Comparison of ENCODE assay signal across 14 mouse cellular contexts in the genomic region with DNA sequence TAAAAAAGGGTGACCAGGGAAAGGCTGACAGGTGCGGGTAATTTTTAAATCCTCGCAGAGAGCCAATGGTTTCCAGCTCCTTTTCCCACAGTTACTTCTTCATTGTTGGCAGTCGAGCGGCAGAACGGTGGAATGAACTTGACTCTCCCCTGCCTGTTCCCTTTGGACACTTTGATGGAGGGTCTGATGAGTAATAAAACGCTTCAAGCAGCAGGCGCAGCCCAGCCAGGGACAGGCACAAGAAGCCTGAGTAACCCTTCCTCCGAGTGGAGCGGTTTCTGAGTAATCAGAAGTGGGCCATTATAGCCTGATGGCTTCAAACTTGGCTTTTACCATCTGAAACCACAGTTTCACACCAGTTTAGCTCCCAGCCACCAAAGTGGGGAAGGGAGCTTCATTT.
DNase-seq lines count a peak whose midpoint lies in the region; ATAC-seq and TF ChIP-seq lines count a peak whose summit lies in the region.
"Had no signal": no experiment of that assay in that cellular context is flagged by ENCODE, and none has a peak within 500 bp of the region (broad histone marks: within the 10 kb centered on the region; RNA-seq: fewer than 3 reads in every experiment).

No protein-coding gene starts in this region.

- no peak for ATAC-seq in forebrain, embryonic 15.5 days (replicated peaks)
- no peak for ATAC-seq in forebrain, embryonic 14.5 days
- no peak; the same call in 1 of the 2 replicates for ATAC-seq in kidney, postnatal 0 days (replicated peaks; ENCODE audit: low FRiP score, low read depth)
- ATAC-seq in intestine, embryonic 16.5 days: peak; percentile 68

- H3K27ac ChIP-seq in forebrain, embryonic 15.5 days (replicated peaks): 0 out of 2 replicates have a peak overlapping the region, but pooled peaks have one; percentile 9
- no peak overlapping the region for H3K27ac ChIP-seq in forebrain, embryonic 14.5 days (ENCODE audit: low read depth, low read length)
- no peak overlapping the region for H3K27ac ChIP-seq in kidney, postnatal 0 days
- H3K27ac ChIP-seq in intestine, embryonic 16.5 days (ENCODE audit: low read length): peak overlapping the region; percentile 50
- H3K27ac ChIP-seq: midbrain, embryonic 10.5 days had no signal

- H3K4me1 ChIP-seq in forebrain, embryonic 15.5 days: peaks cover 32% of the 10 kb centered on the region
- peaks cover 24% of the 10 kb centered on the region for H3K4me1 ChIP-seq in forebrain, embryonic 14.5 days (ENCODE audit: control insufficient read depth, insufficient read depth, low read length)
- H3K4me1 ChIP-seq in kidney, postnatal 0 days (replicated peaks; ENCODE audit: insufficient read depth, low read length): 0 out of 2 replicates have a peak, but pooled peaks cover 1% of the 10 kb centered on the region
- H3K4me1 ChIP-seq in intestine, embryonic 16.5 days (ENCODE audit: control insufficient read depth, insufficient read depth, low read length): peaks cover 23% of the 10 kb centered on the region

- 44% methylated on average over 9 of the region's 9 CpGs for WGBS in forebrain, embryonic 15.5 days
- WGBS in forebrain, embryonic 14.5 days: 52% methylated on average over 9 of the region's 9 CpGs
- 17% methylated on average over 9 of the region's 9 CpGs for WGBS in kidney, postnatal 0 days
- 36% methylated on average over 9 of the region's 9 CpGs for WGBS in intestine, embryonic 16.5 days

- no peak for TF ChIP-seq CTCF in kidney, postnatal 0 days (IDR thresholded peaks at IDR 0.05; ENCODE audit: low read depth)

- no peaks in the 10 kb centered on the region for H3K36me3 ChIP-seq in forebrain, embryonic 15.5 days
- H3K36me3 ChIP-seq in forebrain, embryonic 14.5 days (ENCODE audit: control insufficient read depth, insufficient read depth, low read length): no peaks in the 10 kb centered on the region
- H3K36me3 ChIP-seq in kidney, postnatal 0 days (ENCODE audit: insufficient read depth, low read length): no peaks in the 10 kb centered on the region
- H3K36me3 ChIP-seq in intestine, embryonic 16.5 days (ENCODE audit: control insufficient read depth, insufficient read depth, low read length): no peaks in the 10 kb centered on the region

- H3K9ac ChIP-seq in forebrain, embryonic 15.5 days (replicated peaks): no peak overlapping the region
- H3K9ac ChIP-seq in forebrain, embryonic 14.5 days (ENCODE audit: low read length): no peak overlapping the region
- no peak overlapping the region for H3K9ac ChIP-seq in kidney, postnatal 0 days (ENCODE audit: low read depth, low read length)
- no peak overlapping the region for H3K9ac ChIP-seq in intestine, embryonic 16.5 days (ENCODE audit: low read depth, low read length)

- H3K9me3 ChIP-seq in forebrain, embryonic 15.5 days: no peaks in the 10 kb centered on the region
- no peaks in the 10 kb centered on the region for H3K9me3 ChIP-seq in forebrain, embryonic 14.5 days (replicated peaks; ENCODE audit: control insufficient read depth, low read length)
- no peaks in the 10 kb centered on the region for H3K9me3 ChIP-seq in kidney, postnatal 0 days (replicated peaks; ENCODE audit: low read length)
- no peaks in the 10 kb centered on the region for H3K9me3 ChIP-seq in intestine, embryonic 16.5 days (ENCODE audit: control insufficient read depth, low read length)
- H3K9me3 ChIP-seq: midbrain, embryonic 10.5 days had no signal

- no peak overlapping the region for H3K4me2 ChIP-seq in forebrain, embryonic 15.5 days (replicated peaks)
- H3K4me2 ChIP-seq in forebrain, embryonic 14.5 days (ENCODE audit: low read length): no peak overlapping the region
- H3K4me2 ChIP-seq in kidney, postnatal 0 days (ENCODE audit: low read length): no peak overlapping the region
- peak overlapping the region; percentile 19; the same call in 1 of the 2 replicates for H3K4me2 ChIP-seq in intestine, embryonic 16.5 days (ENCODE audit: low read depth, low read length)

- H3K4me3 ChIP-seq in forebrain, embryonic 15.5 days: no peak overlapping the region
- H3K4me3 ChIP-seq in forebrain, embryonic 14.5 days (ENCODE audit: low read depth, low read length): no peak overlapping the region
- H3K4me3 ChIP-seq in kidney, postnatal 0 days (replicated peaks; ENCODE audit: low read depth, low read length): no peak overlapping the region
- H3K4me3 ChIP-seq in intestine, embryonic 16.5 days (ENCODE audit: low read length): no peak overlapping the region
- H3K4me3 ChIP-seq: midbrain, embryonic 10.5 days had no signal

- 0 out of 2 replicates have a peak, but pooled peaks cover 5% of the 10 kb centered on the region for H3K27me3 ChIP-seq in forebrain, embryonic 15.5 days
- 0 out of 2 replicates have a peak, but pooled peaks cover 8% of the 10 kb centered on the region for H3K27me3 ChIP-seq in forebrain, embryonic 14.5 days (replicated peaks; ENCODE audit: control insufficient read depth, insufficient read depth, low read length)
- no peaks in the 10 kb centered on the region for H3K27me3 ChIP-seq in kidney, postnatal 0 days (ENCODE audit: insufficient read depth, low read length)
- no peaks in the 10 kb centered on the region for H3K27me3 ChIP-seq in intestine, embryonic 16.5 days (replicated peaks; ENCODE audit: control insufficient read depth, insufficient read depth, low read length)

- no peak for DNase-seq in forebrain, embryonic 14.5 days (ENCODE audit: low spot score)
- DNase-seq in kidney, postnatal 0 days (ENCODE audit: low spot score): peak; percentile 84
- no peak for DNase-seq in kidney, postnatal 25 days
- DNase-seq in adrenal gland, adult 8-10 months: peak; percentile 42
- DNase-seq in frontal cortex, postnatal 36 days (ENCODE audit: low spot score in 2 of 2): no peak
- DNase-seq in yolk sac, embryonic 10.5 days (ENCODE audit: low spot score): no peak
- DNase-seq: B cell, adult 2 months; cerebellum, adult 11-12 months; kidney, adult 18-20 months; right cerebral cortex, postnatal 25 days; thymus, adult 18-20 months had no signal

Comparison
In these comparisons a context has a peak if more than half of its experiments do, and no peak if none do; other contexts are left out.
1. H3K27ac ChIP-seq: peak in forebrain, embryonic 15.5 days (single experiment) and intestine, embryonic 16.5 days (single experiment); none in forebrain, embryonic 14.5 days (single experiment) and kidney, postnatal 0 days (single experiment).
2. DNase-seq: peak in kidney, postnatal 0 days (single experiment) and adrenal gland, adult 8-10 months (single experiment); none in forebrain, embryonic 14.5 days (single experiment), kidney, postnatal 25 days (0 of 2), frontal cortex, postnatal 36 days (0 of 2) and yolk sac, embryonic 10.5 days (single experiment).